Mouse (Mus musculus) testis, adult 2 months (tissue): Measurements from ENCODE around the gene Gm2a.

Source experiments
- CTCF ChIP-seq: fragments of 200-500 bp; IDR thresholded peaks from 2 replicates; pipeline ENCODE4 v1.5.1; 2012; ENCODE audit warnings: low read depth, mild to moderate bottlenecking, inconsistent platforms, low read length, moderate library complexity; ENCODE audit not compliant: control insufficient read depth, insufficient read depth, insufficient replicate concordance
- POLR2A ChIP-seq: fragments of 200-500 bp; IDR thresholded peaks from 2 replicates; pipeline ENCODE4 v1.6.1; 2012; ENCODE audit warnings: low read depth, mild to moderate bottlenecking, inconsistent platforms, low read length, moderate library complexity; ENCODE audit not compliant: control insufficient read depth

DNA sequence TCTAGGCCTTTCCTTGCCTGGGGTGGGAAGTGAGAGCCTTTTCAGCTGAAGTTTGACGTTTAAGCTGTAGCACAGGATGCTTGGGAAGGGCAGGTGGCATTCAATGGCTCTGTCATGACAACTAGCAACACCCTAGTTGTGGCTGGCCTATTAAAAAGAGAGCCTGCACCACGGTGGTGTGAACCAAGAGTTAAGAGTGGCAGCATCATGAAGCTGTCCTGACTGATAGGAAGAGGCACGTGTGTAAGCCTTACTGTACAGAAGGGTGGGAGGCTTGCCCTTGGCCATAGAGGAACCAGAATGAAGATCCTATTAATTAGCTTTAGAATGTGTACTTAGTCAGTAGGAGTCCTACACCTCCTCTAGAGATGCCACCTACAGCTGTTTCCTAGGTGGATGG, 30.5 kb downstream of the Gm2a start:
- TF ChIP-seq POLR2A (no peak), CTCF (no peak)
